Mouse (Mus musculus) cerebellum, adult (tissue): ENCODE results near the gene Gm8882.
"Not testable (repeated sequence)": the region's sequence is repeated elsewhere in the genome, so short reads cannot be mapped to it uniquely, and the experiment has no call there.

Experiments
- ATAC-seq: cut with Nextera tagmentation; 2 replicates; pipeline ENCODE4 v1.9.2; 2017; ENCODE audit warnings: mild to moderate bottlenecking, moderate library complexity, mixed read lengths; ENCODE audit not compliant: insufficient number of reproducible peaks, low FRiP score, low TSS enrichment

The Gm8882 gene

DNA sequence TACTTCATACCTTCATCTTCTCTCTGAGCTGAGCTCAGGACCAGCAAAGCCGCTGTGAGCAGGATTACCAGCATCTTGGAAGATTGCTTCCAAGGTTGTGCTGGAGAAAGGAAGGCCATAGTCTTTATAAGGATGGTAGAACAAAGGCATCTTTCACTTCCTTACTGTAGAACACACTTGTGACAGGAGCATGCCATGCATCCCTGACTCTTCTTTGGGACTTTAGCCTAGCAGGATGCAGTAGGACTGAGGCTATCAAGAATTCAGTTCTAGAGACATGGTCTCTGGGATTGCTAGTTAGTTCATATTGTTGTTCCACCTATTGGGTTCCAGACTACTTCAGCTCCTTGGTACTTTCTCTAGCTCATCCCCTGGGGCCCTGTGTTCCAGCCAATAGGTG, at the start of gene Gm8882:
Gm8882 (minus strand) TSS at position 101 of the 400 bp plus-strand sequence.
- not testable (repeated sequence) for ATAC-seq

DNA sequence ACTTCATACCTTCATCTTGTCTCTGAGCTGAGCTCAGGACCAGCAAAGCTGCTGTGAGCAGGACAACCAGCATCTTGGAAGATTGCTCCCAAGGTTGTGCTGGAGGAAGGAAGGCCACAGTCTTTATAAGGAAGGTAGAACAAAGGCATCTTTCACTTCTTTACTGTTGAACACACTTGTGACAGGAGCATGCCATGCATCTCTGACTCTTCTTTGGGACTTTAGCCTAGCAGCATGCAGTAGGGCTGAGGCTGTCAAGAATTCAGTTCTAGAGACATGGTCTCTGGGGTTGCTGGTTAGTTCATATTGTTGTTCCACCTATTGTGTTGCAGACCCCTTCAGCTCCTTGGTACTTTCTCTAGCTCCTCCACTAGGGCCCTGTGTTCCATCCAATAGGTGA, 49.3 kb downstream of the Gm8882 start, which contains the start of gene Prpmp5:
Prpmp5 (minus strand) TSS at position 101 of the 400 bp plus-strand sequence.
- ATAC-seq: not testable (repeated sequence)
